In genomic region chr19:46897135-46897534, GRCm38 (mm10) we compare ENCODE assay signal across 16 mouse cellular contexts.
DNase-seq lines count a peak whose midpoint lies in the region; ATAC-seq and TF ChIP-seq lines count a peak whose summit lies in the region.
"Had no signal": no experiment of that assay in that cellular context is flagged by ENCODE, and none has a peak within 500 bp of the region (broad histone marks: within the 10 kb centered on the region; RNA-seq: fewer than 3 reads in every experiment).

No protein-coding gene starts in this region.

- ATAC-seq in liver, embryonic 14.5 days (ENCODE audit: insufficient read depth) = no peak

- peaks cover 5% of the 10 kb centered on the region for H3K9me3 ChIP-seq in liver, embryonic 14.5 days (ENCODE audit: control insufficient read depth, low read length)
- peaks cover 5% of the 10 kb centered on the region for H3K9me3 ChIP-seq in E14TG2a.4 (ENCODE audit: low read length)
- no peaks in the 10 kb centered on the region for H3K9me3 ChIP-seq in limb, embryonic 10.5 days (replicated peaks)

- no peak overlapping the region for H3K4me2 ChIP-seq in liver, embryonic 14.5 days (ENCODE audit: low read depth)
- H3K4me2 ChIP-seq: limb, embryonic 13.5 days; midbrain, embryonic 12.5 days had no signal

- H3K4me1 ChIP-seq in liver, embryonic 14.5 days (replicated peaks; ENCODE audit: control insufficient read depth in 2 of 2, insufficient read depth in 2 of 2, low read length in 1 of 2) = peaks cover 16 to 17% of the 10 kb centered on the region in 2 experiments
- H3K4me1 ChIP-seq in E14TG2a.4 (replicated peaks; ENCODE audit: low read depth, low read length) = no peaks in the 10 kb centered on the region
- no peaks in the 10 kb centered on the region for H3K4me1 ChIP-seq in limb, embryonic 10.5 days
- H3K4me1 ChIP-seq: limb, embryonic 13.5 days; midbrain, embryonic 12.5 days had no signal

- no peak overlapping the region for H3K4me3 ChIP-seq in gastrocnemius, adult 2 months
- no peak overlapping the region for H3K4me3 ChIP-seq in liver, embryonic 14.5 days (ENCODE audit: insufficient read depth in 1 of 2, low read depth in 2 of 2, low read length in 2 of 2)
- H3K4me3 ChIP-seq in E14TG2a.4 (replicated peaks; ENCODE audit: low read length) = no peak overlapping the region
- H3K4me3 ChIP-seq in limb, embryonic 10.5 days = no peak overlapping the region
- H3K4me3 ChIP-seq: limb, embryonic 13.5 days; midbrain, embryonic 12.5 days had no signal

- H3K9ac ChIP-seq in liver, embryonic 14.5 days (replicated peaks) = no peak overlapping the region
- H3K9ac ChIP-seq: limb, embryonic 13.5 days; midbrain, embryonic 12.5 days had no signal

- DNase-seq in gastrocnemius, adult 2 months = no peak
- no peak for DNase-seq in gastrocnemius, postnatal 10 days
- DNase-seq in liver, embryonic 14.5 days (ENCODE audit: low read depth in 3 of 3, low spot score in 3 of 3) = no peak
- DNase-seq in liver = no peak
- peak; percentile 26 for DNase-seq in limb, embryonic 10.5 days (ENCODE audit: low spot score)
- no peak for DNase-seq in retina, embryonic 14.5 days (ENCODE audit: low spot score)
- DNase-seq in frontal cortex, postnatal 10 days (ENCODE audit: low spot score in 2 of 2) = no peak
- DNase-seq: adrenal gland, adult 8-10 months; cerebellum, postnatal 10 days; heart, postnatal 14 days; kidney, postnatal 25 days; right cerebral cortex, postnatal 25 days; thymus, postnatal 36 days had no signal

- peaks cover 22% of the 10 kb centered on the region for H3K36me3 ChIP-seq in liver, embryonic 14.5 days (replicated peaks; ENCODE audit: control insufficient read depth, insufficient read depth, low read depth)
- H3K36me3 ChIP-seq in E14TG2a.4 (ENCODE audit: insufficient read depth, low read length) = peaks cover 53% of the 10 kb centered on the region
- peaks cover 50% of the 10 kb centered on the region for H3K36me3 ChIP-seq in limb, embryonic 10.5 days

- WGBS in liver, embryonic 14.5 days (ENCODE audit: insufficient replicate concordance) = 83% methylated on average over 3 of the region's 3 CpGs
- 88% methylated on average over 3 of the region's 3 CpGs for WGBS in limb, embryonic 10.5 days

- peak; percentile 40 for TF ChIP-seq CTCF in gastrocnemius, adult 2 months (IDR thresholded peaks at IDR 0.05)
- TF ChIP-seq CTCF in liver, embryonic 14.5 days (IDR thresholded peaks at IDR 0.05; ENCODE audit: low read depth) = peak; percentile 65
- TF ChIP-seq CTCF in E14TG2a.4 (conservative IDR thresholded peaks at IDR 0.05; ENCODE audit: low read length) = peak; percentile 62

- no peak overlapping the region for H3K27ac ChIP-seq in gastrocnemius, adult 2 months
- H3K27ac ChIP-seq in liver, embryonic 14.5 days = no peak overlapping the region
- no peak overlapping the region for H3K27ac ChIP-seq in limb, embryonic 10.5 days
- H3K27ac ChIP-seq: limb, embryonic 13.5 days; midbrain, embryonic 12.5 days had no signal

- H3K27me3 ChIP-seq in liver, embryonic 14.5 days (ENCODE audit: control insufficient read depth, insufficient read depth, low read length) = no peaks in the 10 kb centered on the region
- H3K27me3 ChIP-seq in E14TG2a.4 (ENCODE audit: insufficient read depth, low read length) = no peaks in the 10 kb centered on the region
- no peaks in the 10 kb centered on the region for H3K27me3 ChIP-seq in limb, embryonic 10.5 days (ENCODE audit: low read depth, poor library complexity, severe bottlenecking)
- H3K27me3 ChIP-seq: limb, embryonic 13.5 days; midbrain, embryonic 12.5 days had no signal

- no peak for TF ChIP-seq EP300 in liver, embryonic 14.5 days (IDR thresholded peaks at IDR 0.05; ENCODE audit: low read depth)

- intact Hi-C loops in gastrocnemius, adult 2 months (cut with DNase I) = loop anchor here (5.0 kb wide), 1 partner anchor 45 kb away; no protein-coding TSS in a partner anchor
